Mouse (Mus musculus) forebrain, embryonic 11.5 days (tissue): ENCODE measurements around the gene Prss53. TPM values are rescaled to one million over a fixed set of nuclear protein-coding genes. Genes with fewer than 3 reads are reported as not detected.

Experiments
- ATAC-seq: fragments of 200-750 bp; cut with Nextera tagmentation; replicated peaks from 2 replicates; pipeline ENCODE4 v1.8.0; 2017; ENCODE audit warnings: moderate TSS enrichment; ENCODE audit not compliant: low FRiP score
- DNase-seq: peaks from one replicate; pipeline ENCODE4 v3.0.0-alpha.2; 2017; ENCODE audit warnings: low spot score
- H3K27ac ChIP-seq: fragments of 300-500 bp; sonication (generic); 2 replicates; pipeline ENCODE4 v1.5.1; 2014; ENCODE audit warnings: low read depth, low read length
- H3K27me3 ChIP-seq: fragments of 300-500 bp; sonication (generic); 2 replicates; pipeline ENCODE4 v1.6.1; 2014; ENCODE audit warnings: mild to moderate bottlenecking, low read length, mixed read lengths; ENCODE audit not compliant: control insufficient read depth, insufficient read depth
- H3K36me3 ChIP-seq: fragments of 300-500 bp; sonication (generic); 2 replicates; pipeline ENCODE4 v1.6.1; 2014; ENCODE audit warnings: mild to moderate bottlenecking, low read length, moderate library complexity, mixed read lengths; ENCODE audit not compliant: control insufficient read depth, insufficient read depth
- H3K4me1 ChIP-seq: fragments of 300-500 bp; sonication (generic); replicated peaks from 2 replicates; pipeline ENCODE4 v1.6.1; 2014; ENCODE audit warnings: low read length, mixed read lengths; ENCODE audit not compliant: control insufficient read depth, insufficient read depth
- H3K4me2 ChIP-seq: fragments of 300-500 bp; sonication (generic); 2 replicates; pipeline ENCODE4 v1.6.1; 2014; ENCODE audit warnings: low read depth, mild to moderate bottlenecking, low read length, moderate library complexity, mixed read lengths; ENCODE audit not compliant: severe bottlenecking
- H3K4me3 ChIP-seq: fragments of 300-500 bp; sonication (generic); 2 replicates; pipeline ENCODE4 v1.5.1; 2014; ENCODE audit warnings: low read depth, low read length
- H3K9ac ChIP-seq: fragments of 300-500 bp; sonication (generic); 2 replicates; pipeline ENCODE4 v1.6.1; 2014; ENCODE audit warnings: low read length
- H3K9me3 ChIP-seq: fragments of 300-500 bp; sonication (generic); 2 replicates; pipeline ENCODE4 v1.6.1; 2016; ENCODE audit warnings: low read length, mixed read lengths; ENCODE audit not compliant: control insufficient read depth
- WGBS: fragments of 180-500 bp; shearing (Covaris S2); extraction: QIAGEN DNeasy Blood & Tissue Kit; methylation state at CpG from one replicate; pipeline ENCODE4 v1.1.7; 2014; 5-methylcytosine and 5-hydroxymethylcytosine counted together
- polyA plus RNA-seq: library from polyadenylated mRNA; unstranded; fragments of >200 nt; fragmentation: Nextera tagmentation; extraction: Ambion mirVana; gene quantifications from 2 replicates; pipeline ENCODE4 v1.2.1, GENCODE M21; 2014

Prss53 gene
- polyA plus RNA-seq, 1 experiment from 2014 or later: 0.56 TPM

DNA sequence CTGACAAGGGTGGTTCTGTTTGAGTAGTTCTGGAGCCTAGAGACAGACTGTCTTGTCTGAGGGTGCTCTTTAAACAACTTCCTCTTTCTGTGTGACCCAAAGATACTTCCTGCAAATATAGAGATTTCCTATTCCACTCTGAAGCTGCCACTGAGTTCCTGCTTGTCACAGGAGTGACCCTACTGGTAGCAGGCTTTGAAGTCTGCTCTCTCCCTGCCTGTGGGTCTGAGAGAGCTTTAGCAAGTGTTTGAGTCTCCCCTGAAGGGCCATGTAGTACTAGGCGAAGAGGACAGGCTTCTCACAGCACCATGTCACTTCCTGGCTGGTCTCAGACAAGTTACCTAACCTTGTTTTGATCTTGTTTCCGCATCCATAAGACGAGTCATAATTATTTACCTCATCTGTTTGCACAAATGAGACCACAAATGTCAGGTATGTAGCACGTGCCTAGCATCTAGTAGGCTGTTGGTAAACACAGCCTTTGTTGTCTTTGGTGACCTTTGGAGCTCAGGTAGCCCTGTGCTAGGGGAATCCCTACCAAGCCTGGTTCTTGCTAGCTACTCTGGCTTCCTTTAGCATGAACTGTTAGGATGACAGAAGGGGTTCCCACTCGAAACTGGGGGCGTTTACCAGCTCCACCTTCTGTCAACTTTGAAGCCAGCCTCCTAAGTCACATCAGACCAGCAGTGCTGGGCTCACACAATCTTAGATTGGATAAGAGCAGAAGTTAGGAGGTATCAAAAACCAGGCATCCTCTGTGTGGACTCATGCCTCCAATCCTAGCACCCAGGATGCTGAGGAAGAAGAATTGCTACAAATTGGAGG lies 31.9 kb upstream of the Prss53 start:
- H3K4me3 ChIP-seq: no peak overlapping the region
- H3K9ac ChIP-seq: no peak overlapping the region
- no peak overlapping the region for H3K4me2 ChIP-seq
- H3K27ac ChIP-seq: no peak overlapping the region
- H3K36me3 ChIP-seq: peaks cover 3% of the 10 kb centered on the region; the same call in 1 of the 2 replicates
- WGBS: 92% methylated on average over 6 of the region's 6 CpGs
- H3K4me1 ChIP-seq: no peaks in the 10 kb centered on the region
- DNase-seq: no peak
- no peak for ATAC-seq
- H3K9me3 ChIP-seq: no peaks in the 10 kb centered on the region
- H3K27me3 ChIP-seq: no peaks in the 10 kb centered on the region

- peaks cover 3% of the 10 kb centered on the region; the same call in 1 of the 2 replicates for H3K36me3 ChIP-seq
- ATAC-seq (no peak), DNase-seq (no peak)
- H3K27me3 ChIP-seq: no peaks in the 10 kb centered on the region
- H3K4me3 ChIP-seq: no peak overlapping the region
- H3K4me1 ChIP-seq: no peaks in the 10 kb centered on the region
- no peak overlapping the region for H3K27ac ChIP-seq
- no peak overlapping the region for H3K4me2 ChIP-seq
- H3K9ac ChIP-seq: no peak overlapping the region
- no peaks in the 10 kb centered on the region for H3K9me3 ChIP-seq
- 60% methylated on average over 8 of the region's 8 CpGs for WGBS
Observed at GRCm38 (mm10) chr7:127921516-127921915, 30.7 kb upstream of the Prss53 start.

DNA sequence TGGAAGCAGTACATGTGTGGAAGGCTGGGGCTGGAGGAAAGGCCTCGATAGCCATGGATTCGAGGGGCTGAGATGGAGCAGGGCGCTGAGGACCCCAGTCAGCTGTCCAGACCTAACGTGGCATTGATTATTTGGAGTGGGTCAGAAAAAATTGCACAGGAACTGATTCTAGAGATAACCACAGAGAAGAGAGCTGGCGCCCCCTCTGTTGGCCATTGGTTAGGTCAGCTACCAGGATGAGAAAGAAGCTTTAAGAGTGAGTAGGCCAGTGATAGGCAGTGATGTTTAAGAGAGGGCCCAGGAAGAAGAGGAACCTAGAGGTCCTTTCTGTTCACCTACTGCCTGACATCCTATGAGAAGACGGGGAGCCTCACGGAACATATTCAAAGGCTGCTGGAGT lies 28.5 kb upstream of the Prss53 start:
- no peak for DNase-seq
- no peak for ATAC-seq
- no peak overlapping the region for H3K4me2 ChIP-seq
- no peaks in the 10 kb centered on the region; the same call in 1 of the 2 replicates for H3K36me3 ChIP-seq
- WGBS: 74% methylated on average over 7 of the region's 7 CpGs
- no peak overlapping the region for H3K4me3 ChIP-seq
- no peaks in the 10 kb centered on the region for H3K27me3 ChIP-seq
- H3K27ac ChIP-seq: no peak overlapping the region
- no peaks in the 10 kb centered on the region for H3K4me1 ChIP-seq
- no peaks in the 10 kb centered on the region for H3K9me3 ChIP-seq
- no peak overlapping the region for H3K9ac ChIP-seq

- Histone ChIP-seq H3K27me3 (no peaks in the 10 kb centered on the region), H3K4me3 (no peak overlapping the region), H3K4me2 (no peak overlapping the region), H3K27ac (no peak overlapping the region), H3K9ac (no peak overlapping the region), H3K36me3 (no peaks in the 10 kb centered on the region; the same call in 1 of the 2 replicates), H3K4me1 (no peaks in the 10 kb centered on the region), H3K9me3 (no peaks in the 10 kb centered on the region)
- WGBS: 55% methylated on average over 3 of the region's 3 CpGs
- ATAC-seq: no peak
- peak; percentile 73 for DNase-seq
Observed at GRCm38 (mm10) chr7:127918203-127918602, 27.4 kb upstream of the Prss53 start.

DNA sequence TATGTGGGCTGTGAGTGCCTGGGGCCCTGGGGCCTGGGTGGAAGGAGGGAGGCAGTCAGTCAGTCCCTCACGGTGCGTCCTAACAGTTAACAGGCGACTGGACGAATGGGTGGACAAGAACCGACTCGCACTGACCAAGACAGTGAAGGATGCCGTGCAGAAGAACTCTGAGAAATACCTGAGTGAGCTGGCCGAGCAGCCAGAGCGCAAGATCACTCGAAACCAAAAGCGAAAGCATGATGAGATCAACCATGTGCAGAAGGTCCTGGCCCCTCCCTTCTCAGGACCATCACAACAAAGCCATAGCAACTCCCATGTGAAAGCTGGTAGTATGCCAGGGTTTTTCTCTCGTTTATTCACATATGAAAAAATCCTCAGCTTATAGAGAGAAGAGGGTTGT lies 24.5 kb upstream of the Prss53 start:
- peaks cover 5% of the 10 kb centered on the region; the same call in 1 of the 2 replicates for H3K4me1 ChIP-seq
- H3K9ac ChIP-seq: no peak overlapping the region
- no peak overlapping the region for H3K27ac ChIP-seq
- no peak for ATAC-seq
- WGBS: 94% methylated on average over 12 of the region's 12 CpGs
- H3K4me3 ChIP-seq: no peak overlapping the region
- H3K27me3 ChIP-seq: no peaks in the 10 kb centered on the region
- DNase-seq: no peak
- H3K9me3 ChIP-seq: no peaks in the 10 kb centered on the region
- H3K4me2 ChIP-seq: no peak overlapping the region
- no peaks in the 10 kb centered on the region; the same call in 1 of the 2 replicates for H3K36me3 ChIP-seq

DNA sequence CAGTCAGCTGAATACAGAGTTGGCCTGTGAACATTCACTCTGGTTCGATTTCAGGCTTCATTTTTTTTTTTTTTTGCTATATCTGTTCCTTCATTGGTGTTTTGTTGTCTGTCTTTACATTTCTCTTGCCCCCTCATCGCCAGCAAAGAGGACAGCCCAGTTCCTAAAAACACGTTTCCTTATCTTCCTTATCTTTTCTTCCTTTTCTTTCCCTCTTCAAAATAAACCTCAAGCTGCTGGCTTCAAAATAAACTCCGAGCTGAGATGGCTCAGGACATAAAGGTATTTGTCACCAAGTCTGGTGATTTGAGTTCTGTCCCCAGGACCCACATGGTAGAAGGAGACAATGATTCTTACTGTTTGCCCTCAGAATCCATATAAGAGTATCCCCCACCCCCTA lies 22.2 kb upstream of the Prss53 start:
- DNase-seq (no peak), ATAC-seq (no peak)
- Histone ChIP-seq H3K9me3 (no peaks in the 10 kb centered on the region), H3K27me3 (no peaks in the 10 kb centered on the region), H3K9ac (peak overlapping the region; percentile 69), H3K4me2 (peak overlapping the region; percentile 63), H3K4me3 (peak overlapping the region; percentile 75), H3K36me3 (peaks cover 7% of the 10 kb centered on the region), H3K27ac (no peak overlapping the region), H3K4me1 (peaks cover 5% of the 10 kb centered on the region; the same call in 1 of the 2 replicates)
- whole genome bisulfite sequencing: 35% methylated on average over 4 of the region's 4 CpGs

DNA sequence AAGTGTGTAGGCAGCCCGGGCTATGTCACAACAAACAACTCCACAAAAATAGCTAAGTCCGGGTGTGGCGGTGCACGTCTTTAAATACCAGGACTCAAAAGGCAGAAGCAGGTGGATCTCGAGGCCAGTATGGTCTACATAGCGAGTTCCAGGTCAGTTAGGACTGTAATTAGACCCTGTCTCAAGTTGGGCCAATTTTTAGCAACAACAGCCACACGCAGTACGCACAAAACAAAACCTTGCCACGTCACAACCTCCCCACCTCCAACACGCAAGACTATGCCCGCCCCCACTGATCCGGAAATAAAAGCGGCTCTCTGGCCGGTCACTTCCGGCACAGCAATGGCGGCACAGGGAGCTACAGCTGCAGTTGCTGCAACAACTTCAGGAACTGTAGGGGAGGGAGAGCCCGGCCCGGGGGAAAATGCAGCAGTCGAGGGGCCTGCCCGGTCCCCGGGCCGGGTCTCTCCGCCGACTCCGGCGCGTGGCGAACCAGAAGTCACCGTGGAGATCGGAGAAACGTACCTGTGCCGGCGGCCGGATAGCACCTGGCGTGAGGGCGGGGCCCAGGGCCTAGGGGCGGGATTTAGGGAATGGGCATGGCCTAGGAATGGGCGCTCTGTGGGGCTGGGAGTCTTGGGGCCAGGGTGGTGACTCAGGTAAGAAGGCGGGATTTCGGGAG lies 21.6 kb upstream of the Prss53 start, which contains the start of gene Kat8:
Kat8 (plus strand) TSS at position 327 of the 682 bp plus-strand sequence.
- Histone ChIP-seq H3K36me3 (peaks cover 11% of the 10 kb centered on the region), H3K27me3 (no peaks in the 10 kb centered on the region), H3K4me3 (peak within 1 kb of the TSS; percentile 75), H3K9ac (peak within 1 kb of the TSS; percentile 69), H3K4me1 (peaks cover 5% of the 10 kb centered on the region; the same call in 1 of the 2 replicates), H3K4me2 (peak within 1 kb of the TSS; percentile 63), H3K27ac (peak within 1 kb of the TSS; percentile 31; the same call in 1 of the 2 replicates), H3K9me3 (no peaks in the 10 kb centered on the region)
- DNase-seq (peak; percentile 93), ATAC-seq (peak; percentile 95)
- WGBS: under 1% methylated on average over 40 of the region's 40 CpGs

GRCm38 (mm10) chr7:127908656-127909055 lies 17.9 kb upstream of the Prss53 start:
- Histone ChIP-seq H3K4me2 (no peak overlapping the region), H3K36me3 (peaks cover 13% of the 10 kb centered on the region), H3K4me3 (no peak overlapping the region), H3K9ac (no peak overlapping the region), H3K27ac (no peak overlapping the region), H3K9me3 (no peaks in the 10 kb centered on the region), H3K27me3 (no peaks in the 10 kb centered on the region), H3K4me1 (peaks cover 9% of the 10 kb centered on the region)
- ATAC-seq (no peak), DNase-seq (no peak)
- WGBS: 88% methylated on average over 4 of the region's 4 CpGs
